11 mouse cellular contexts compared by ENCODE assay signal in the genomic region with DNA sequence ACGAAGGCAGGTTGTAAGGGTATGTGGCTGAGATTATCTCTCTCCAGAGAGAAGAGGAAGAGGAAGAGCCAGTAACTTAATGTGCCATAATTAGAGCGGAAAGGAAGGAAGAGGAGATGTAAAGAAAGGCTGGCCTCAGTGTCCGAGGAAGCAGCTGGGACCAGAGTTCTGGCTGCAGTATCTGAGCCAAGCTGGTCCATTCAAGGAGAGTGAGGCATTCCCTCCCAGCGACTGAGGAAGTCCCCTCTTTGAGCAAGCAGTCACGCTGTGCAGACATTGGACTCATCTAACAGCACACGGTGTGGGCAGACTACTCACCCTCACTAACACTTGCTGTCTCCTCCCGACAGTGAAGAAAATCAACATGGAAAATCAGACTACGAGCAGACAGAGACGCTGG. TPM values are rescaled to one million over a fixed set of nuclear protein-coding genes. Genes with fewer than 3 reads are reported as not detected.
A peak's percentile ranks its signal among the peaks of the same experiment; 100 is the strongest.
DNase-seq lines count a peak whose midpoint lies in the region; ATAC-seq and TF ChIP-seq lines count a peak whose summit lies in the region.
"Had no signal": no experiment of that assay in that cellular context is flagged by ENCODE, and none has a peak within 500 bp of the region (broad histone marks: within the 10 kb centered on the region; RNA-seq: fewer than 3 reads in every experiment).

No protein-coding gene starts in this region.

- TF ChIP-seq CTCF in lung, postnatal 0 days (IDR thresholded peaks at IDR 0.05), result no peak
- TF ChIP-seq CTCF in lung, adult 2 months (IDR thresholded peaks at IDR 0.05; ENCODE audit: insufficient read depth, low read length), result no peak
- TF ChIP-seq CTCF in small intestine, adult 2 months (IDR thresholded peaks at IDR 0.05; ENCODE audit: extremely low read depth, insufficient read length, insufficient replicate concordance, low read depth, low read length), result no peak

- no peak overlapping the region for H3K27ac ChIP-seq in lung, postnatal 0 days (ENCODE audit: low read length)
- peak overlapping the region; percentile 47 for H3K27ac ChIP-seq in heart, embryonic 16.5 days (ENCODE audit: low read length)
- H3K27ac ChIP-seq in small intestine, adult 2 months (ENCODE audit: insufficient read depth, low read depth, low read length), result peak overlapping the region; percentile 63
- H3K27ac ChIP-seq in forebrain, embryonic 13.5 days, result no peak overlapping the region

- H3K27me3 ChIP-seq in lung, postnatal 0 days (replicated peaks; ENCODE audit: insufficient read depth, low read length), result no peaks in the 10 kb centered on the region
- no peaks in the 10 kb centered on the region for H3K27me3 ChIP-seq in heart, embryonic 16.5 days (ENCODE audit: control insufficient read depth, insufficient read depth, low read length)
- no peaks in the 10 kb centered on the region for H3K27me3 ChIP-seq in small intestine, adult 2 months (ENCODE audit: control insufficient read depth, insufficient read depth, low read length)
- 0 out of 2 replicates have a peak, but pooled peaks cover 3% of the 10 kb centered on the region for H3K27me3 ChIP-seq in forebrain, embryonic 13.5 days

- WGBS in lung, postnatal 0 days, result 28% methylated on average over 9 of the region's 9 CpGs
- 31% methylated on average over 9 of the region's 9 CpGs for WGBS in lung, adult 2 months
- 26% methylated on average over 9 of the region's 9 CpGs for WGBS in heart, embryonic 16.5 days
- WGBS in small intestine, adult 2 months, result 16% methylated on average over 9 of the region's 9 CpGs
- WGBS in forebrain, embryonic 13.5 days, result 74% methylated on average over 9 of the region's 9 CpGs

- TF ChIP-seq POLR2A in lung, adult 2 months (IDR thresholded peaks at IDR 0.05; ENCODE audit: borderline replicate concordance, extremely low read depth, low read depth, low read length), result no peak
- TF ChIP-seq POLR2A in small intestine, adult 2 months (IDR thresholded peaks at IDR 0.05; ENCODE audit: low read depth, low read length), result no peak

- peak; percentile 36 to 69 for DNase-seq in heart, adult 9 months (ENCODE audit: low spot score in 2 of 2)
- no peak for DNase-seq in heart, postnatal 4 days
- DNase-seq in lung, postnatal 0 days (ENCODE audit: low spot score), result no peak
- no peak for DNase-seq in lung, adult 2 months
- DNase-seq: cerebellum, adult 9-10 months; lung, postnatal 10 days; thymus, adult 18-20 months had no signal

- no peak overlapping the region for H3K9ac ChIP-seq in lung, postnatal 0 days (replicated peaks; ENCODE audit: low read depth)
- 0 out of 2 replicates have a peak overlapping the region, but pooled peaks have one; percentile 26 for H3K9ac ChIP-seq in heart, embryonic 16.5 days (ENCODE audit: low read length)
- no peak overlapping the region for H3K9ac ChIP-seq in forebrain, embryonic 13.5 days

- no peaks in the 10 kb centered on the region for H3K9me3 ChIP-seq in lung, postnatal 0 days (ENCODE audit: low read length)
- H3K9me3 ChIP-seq in heart, embryonic 16.5 days (replicated peaks; ENCODE audit: control insufficient read depth, low read length), result peaks cover 9% of the 10 kb centered on the region; the same call in 1 of the 2 replicates
- H3K9me3 ChIP-seq in forebrain, embryonic 13.5 days (replicated peaks), result no peaks in the 10 kb centered on the region

- H3K36me3 ChIP-seq in lung, postnatal 0 days (ENCODE audit: insufficient read depth, low read length), result no peaks in the 10 kb centered on the region
- peaks cover 4% of the 10 kb centered on the region; the same call in 1 of the 2 replicates for H3K36me3 ChIP-seq in heart, embryonic 16.5 days (ENCODE audit: control insufficient read depth, insufficient read depth)
- peaks cover 2% of the 10 kb centered on the region; the same call in 1 of the 2 replicates for H3K36me3 ChIP-seq in small intestine, adult 2 months (ENCODE audit: control insufficient read depth, insufficient read depth, low read length)
- no peaks in the 10 kb centered on the region for H3K36me3 ChIP-seq in forebrain, embryonic 13.5 days (ENCODE audit: poor library complexity, severe bottlenecking)

- 0 out of 2 replicates have a peak, but pooled peaks have one; percentile 9 for ATAC-seq in lung, postnatal 0 days
- ATAC-seq in heart, embryonic 16.5 days (replicated peaks; ENCODE audit: extremely low read depth, insufficient read depth, low FRiP score), result no peak
- no peak for ATAC-seq in CD4-positive, CD25-positive, alpha-beta regulatory T cell, adult 4 months
- ATAC-seq in forebrain, embryonic 13.5 days, result no peak

- no peak for TF ChIP-seq EP300 in lung, postnatal 0 days (IDR thresholded peaks at IDR 0.05)

- H3K4me1 ChIP-seq in lung, postnatal 0 days (ENCODE audit: insufficient read depth, low read depth, low read length), result peaks cover 23% of the 10 kb centered on the region
- H3K4me1 ChIP-seq in lung, adult 2 months (ENCODE audit: control insufficient read depth, insufficient read depth, low read length), result peaks cover 11% of the 10 kb centered on the region
- H3K4me1 ChIP-seq in heart, embryonic 16.5 days (ENCODE audit: control insufficient read depth, insufficient read depth, low read length), result peaks cover 30% of the 10 kb centered on the region
- peaks cover 28% of the 10 kb centered on the region for H3K4me1 ChIP-seq in small intestine, adult 2 months (ENCODE audit: control insufficient read depth, insufficient read depth, insufficient read length, low read length)
- peaks cover 33% of the 10 kb centered on the region for H3K4me1 ChIP-seq in forebrain, embryonic 13.5 days

- peak overlapping the region; percentile 30 for H3K4me2 ChIP-seq in lung, postnatal 0 days (replicated peaks; ENCODE audit: low read depth, low read length)
- H3K4me2 ChIP-seq in heart, embryonic 16.5 days (ENCODE audit: low read depth, low read length), result peak overlapping the region; percentile 30; the same call in 1 of the 2 replicates
- no peak overlapping the region for H3K4me2 ChIP-seq in forebrain, embryonic 13.5 days

- H3K4me3 ChIP-seq in lung, postnatal 0 days (ENCODE audit: low read depth, low read length), result no peak overlapping the region
- no peak overlapping the region for H3K4me3 ChIP-seq in lung, adult 2 months (replicated peaks; ENCODE audit: extremely low read depth, low read depth, low read length)
- H3K4me3 ChIP-seq in heart, embryonic 16.5 days (ENCODE audit: low read length), result no peak overlapping the region
- H3K4me3 ChIP-seq in small intestine, adult 2 months (ENCODE audit: low read depth, low read length), result peak overlapping the region; percentile 4; the same call in 1 of the 2 replicates
- H3K4me3 ChIP-seq in forebrain, embryonic 13.5 days, result no peak overlapping the region

RNA-seq across cellular contexts. Expression of gene Tns3, which starts 4.5 kb away (rescaled TPM):
- 10 to 100 TPM; 32.5 to 37.1 TPM for total RNA-seq in heart, postnatal 4 days (2021)
- 34.9 and 37.5 TPM in 2 replicates for polyA plus RNA-seq in lung, postnatal 0 days (2015; fragmentation: Nextera tagmentation; extraction: Ambion mirVana)
- 160 and 164 TPM in 2 replicates for polyA plus RNA-seq in lung, adult 2 months (2012; rRNA removed)
- 20.2 and 23.6 TPM in 2 replicates for polyA plus RNA-seq in heart, embryonic 16.5 days (2015; fragmentation: Nextera tagmentation; extraction: Ambion mirVana)
- 13.3 and 24.9 TPM in 2 replicates for polyA plus RNA-seq in small intestine, adult 2 months (2012; rRNA removed)
- under 1 TPM; 0.10 to 0.27 TPM for polyA plus RNA-seq in CD4-positive, CD25-positive, alpha-beta regulatory T cell, adult 4 months (2017; shearing (Covaris generic))
- polyA plus RNA-seq in forebrain, embryonic 13.5 days (2015; fragmentation: Nextera tagmentation; extraction: Ambion mirVana), result 6.6 and 7.3 TPM in 2 replicates

Comparison
In these comparisons a context has a peak if more than half of its experiments do, and no peak if none do; other contexts are left out.
1. DNase-seq: peak in heart, adult 9 months (2 of 2); none in heart, postnatal 4 days (single experiment), lung, postnatal 0 days (single experiment) and lung, adult 2 months (single experiment).
2. H3K27ac ChIP-seq: peak in heart, embryonic 16.5 days (single experiment) and small intestine, adult 2 months (single experiment); none in lung, postnatal 0 days (single experiment) and forebrain, embryonic 13.5 days (single experiment).